Mouse (Mus musculus) ES-E14 (cell line): ENCODE data around the gene Cdc42bpa. TPM values are rescaled to one million over a fixed set of nuclear protein-coding genes. Genes with fewer than 3 reads are reported as not detected.

Source experiments
- DNase-seq: peaks from one replicate; pipeline ENCODE4 v3.0.0-alpha.2; 2013; ENCODE audit warnings: low read depth, low spot score
- H3K27ac ChIP-seq: 2 replicates; pipeline ENCODE4 v1.5.1; 2012; ENCODE audit warnings: low read depth, mild to moderate bottlenecking, low read length, moderate library complexity, mixed read lengths; ENCODE audit not compliant: poor library complexity, insufficient read depth, severe bottlenecking
- H3K36me3 ChIP-seq: 2 replicates; pipeline ENCODE4 v1.6.1; 2012; ENCODE audit warnings: mild to moderate bottlenecking, low read length, moderate library complexity, mixed read lengths; ENCODE audit not compliant: control insufficient read depth, poor library complexity, insufficient read depth, severe bottlenecking
- H3K4me1 ChIP-seq, 2 experiments: fragments of 150-350 bp in 1 of 2; sonication (generic) in 1 of 2; 2 replicates each; pipeline ENCODE4 v1.6.1; 2012; ENCODE audit warnings: low read length in 2 of 2, mild to moderate bottlenecking in 1 of 2, mixed read lengths in 1 of 2; ENCODE audit not compliant: control insufficient read depth in 2 of 2, insufficient read depth in 2 of 2, poor library complexity in 1 of 2
- H3K4me3 ChIP-seq, 2 experiments: fragments of 150-350 bp in 1 of 2; sonication (generic) in 1 of 2; 2 replicates each; pipeline ENCODE4 v1.5.1; 2012; ENCODE audit warnings: low read length in 2 of 2, low read depth in 1 of 2, mild to moderate bottlenecking in 1 of 2, mixed read lengths in 1 of 2; ENCODE audit not compliant: insufficient read depth in 1 of 2, poor library complexity in 1 of 2, severe bottlenecking in 1 of 2
- H3K9ac ChIP-seq: 2 replicates; pipeline ENCODE4 v1.6.1; 2012; ENCODE audit warnings: low read depth, mild to moderate bottlenecking, low read length, mixed read lengths; ENCODE audit not compliant: poor library complexity, insufficient read depth, severe bottlenecking
- H3K9me3 ChIP-seq: fragments of 150-350 bp; sonication (generic); 2 replicates; pipeline ENCODE4 v1.6.1; 2012; ENCODE audit warnings: low read depth, mild to moderate bottlenecking, low read length; ENCODE audit not compliant: control insufficient read depth, insufficient read depth
- CHD2 ChIP-seq: IDR thresholded peaks from 2 replicates; pipeline ENCODE4 v1.6.1; 2014; ENCODE audit warnings: mild to moderate bottlenecking, low read depth, low read length, inconsistent platforms
- HCFC1 ChIP-seq: IDR thresholded peaks from 2 replicates; pipeline ENCODE4 v1.6.1; 2012; ENCODE audit warnings: low read length, inconsistent platforms, borderline replicate concordance; ENCODE audit not compliant: insufficient read depth
- MAFK ChIP-seq: IDR thresholded peaks from 2 replicates; pipeline ENCODE4 v1.6.1; 2014; ENCODE audit warnings: mild to moderate bottlenecking, low read depth, low read length, inconsistent platforms; ENCODE audit not compliant: insufficient read depth
- ZC3H11A ChIP-seq: IDR thresholded peaks from 2 replicates; pipeline ENCODE4 v1.6.1; 2012; ENCODE audit warnings: low read depth, mild to moderate bottlenecking, inconsistent platforms, low read length, borderline replicate concordance
- ZNF384 ChIP-seq: IDR thresholded peaks from 2 replicates; pipeline ENCODE4 v1.6.1; 2012; ENCODE audit warnings: low read depth, low read length, inconsistent platforms
- in situ Hi-C, 2 experiments: fragments of 600-800 bp; cut with MboI; formaldehyde crosslinking; loops; one replicate each; pipeline ENCODE4 v1.15.1; 2025; ENCODE audit warnings: low sequenced_read_pairs in 2 of 2, inconsistent platforms in 1 of 2; ENCODE audit not compliant: unreplicated experiment in 2 of 2
- total RNA-seq: library from RNA; depleted of rRNA; stranded (reverse); fragments of 300-350 nt; gene quantifications from 2 replicates; pipeline ENCODE4 v1.2.3, GENCODE M21; 2012

Gene Cdc42bpa
- total RNA-seq, 1 experiment, result 22.1 TPM

- no peak overlapping the region for H3K9ac ChIP-seq
- TF ChIP-seq MAFK (no peak), CHD2 (no peak), ZNF384 (no peak), ZC3H11A (no peak), HCFC1 (no peak)
- no peaks in the 10 kb centered on the region for H3K9me3 ChIP-seq
- in situ Hi-C loops, result no loop called here
- no peaks in the 10 kb centered on the region for H3K36me3 ChIP-seq
- no peak overlapping the region for H3K27ac ChIP-seq
- H3K4me1 ChIP-seq, result peaks cover 0 to 5% of the 10 kb centered on the region in 2 experiments; a peak in 1 of 4 replicates
- DNase-seq, result no peak
- no peak overlapping the region for H3K4me3 ChIP-seq
These were observed 40.4 kb upstream of the Cdc42bpa start for GRCm38 (mm10) chr1:179919656-179920436.

- Histone ChIP-seq H3K4me3 (no peak overlapping the region), H3K9me3 (no peaks in the 10 kb centered on the region), H3K27ac (no peak overlapping the region), H3K9ac (no peak overlapping the region), H3K36me3 (no peaks in the 10 kb centered on the region), H3K4me1 (no peaks in the 10 kb centered on the region)
- DNase-seq, result no peak
- in situ Hi-C loops, result no loop called here
- no peak for TF ChIP-seq ZC3H11A
- TF ChIP-seq CHD2, result no peak
- TF ChIP-seq HCFC1, result no peak
- TF ChIP-seq MAFK, result no peak
- no peak for TF ChIP-seq ZNF384
These were observed 36.4 kb upstream of the Cdc42bpa start for GRCm38 (mm10) chr1:179923661-179924405.

- H3K4me3 ChIP-seq, result no peak overlapping the region
- no peak for DNase-seq
These were observed 34.0 kb upstream of the Cdc42bpa start for GRCm38 (mm10) chr1:179926240-179926639.

GRCm38 (mm10) chr1:179927102-179927501 is 33.2 kb upstream of the Cdc42bpa start:
- no peak overlapping the region for H3K4me3 ChIP-seq
- TF ChIP-seq MAFK (no peak), ZNF384 (no peak), HCFC1 (no peak), CHD2 (no peak), ZC3H11A (no peak)
- no peaks in the 10 kb centered on the region for H3K36me3 ChIP-seq
- H3K9me3 ChIP-seq, result no peaks in the 10 kb centered on the region
- no peaks in the 10 kb centered on the region; a peak in 1 of 4 replicates for H3K4me1 ChIP-seq
- H3K27ac ChIP-seq, result no peak overlapping the region
- DNase-seq, result no peak
- in situ Hi-C loops, result no loop called here
- H3K9ac ChIP-seq, result no peak overlapping the region

More at GRCm38 (mm10) chr1:179926240-179926639, 34.0 kb upstream of the Cdc42bpa start:
- Histone ChIP-seq H3K27ac (no peak overlapping the region), H3K36me3 (no peaks in the 10 kb centered on the region), H3K9me3 (no peaks in the 10 kb centered on the region), H3K9ac (no peak overlapping the region), H3K4me1 (no peaks in the 10 kb centered on the region)
- in situ Hi-C loops, result no loop called here
- TF ChIP-seq ZNF384 (no peak), HCFC1 (no peak), MAFK (no peak), ZC3H11A (no peak), CHD2 (no peak)
